Mouse (Mus musculus) MEL (cell line): ENCODE measurements around the gene Htr6. TPM values are rescaled to one million over a fixed set of nuclear protein-coding genes. Genes with fewer than 3 reads are reported as not detected.

ENCODE experiments used
- DNase-seq: peaks from one replicate; pipeline ENCODE4 v3.0.0; 2011; ENCODE audit warnings: low read depth, low spot score
- H3K27ac ChIP-seq: 2 replicates; pipeline ENCODE4 v1.5.1; 2012; ENCODE audit warnings: low read depth, mild to moderate bottlenecking, control low read depth, low read length, moderate library complexity; ENCODE audit not compliant: control insufficient read depth
- H3K27me3 ChIP-seq, 2 experiments: fragments of 150-350 bp in 1 of 2; sonication (generic) in 1 of 2; 2 replicates each; pipeline ENCODE4 v1.6.1; 2012; ENCODE audit warnings: low read length in 2 of 2, mild to moderate bottlenecking in 2 of 2, improper control_type of control experiment in 1 of 2, moderate library complexity in 1 of 2; ENCODE audit not compliant: insufficient read depth in 2 of 2, control insufficient read depth in 1 of 2
- H3K36me3 ChIP-seq, 2 experiments: 2 replicates each; pipeline ENCODE4 v1.6.1; 2012 to 2014; ENCODE audit warnings: low read length in 2 of 2, improper control_type of control experiment in 1 of 2, inconsistent platforms in 1 of 2, mild to moderate bottlenecking in 1 of 2; ENCODE audit not compliant: insufficient read depth in 2 of 2, control insufficient read depth in 1 of 2
- H3K4me1 ChIP-seq, 2 experiments: fragments of 150-350 bp in 1 of 2; sonication (generic) in 1 of 2; 2 replicates each; pipeline ENCODE4 v1.6.1; 2012; ENCODE audit warnings: low read length in 2 of 2, improper control_type of control experiment in 1 of 2, mild to moderate bottlenecking in 1 of 2; ENCODE audit not compliant: insufficient read depth in 2 of 2, control insufficient read depth in 1 of 2
- H3K4me3 ChIP-seq, 2 experiments: fragments of 150-350 bp in 1 of 2; sonication (generic) in 1 of 2; 2 replicates each; pipeline ENCODE4 v1.5.1; 2012; ENCODE audit warnings: low read depth in 2 of 2, low read length in 2 of 2, mild to moderate bottlenecking in 2 of 2, moderate library complexity in 2 of 2, control low read depth in 1 of 2, improper control_type of control experiment in 1 of 2; ENCODE audit not compliant: control insufficient read depth in 1 of 2, insufficient read depth in 1 of 2
- H3K79me2 ChIP-seq: 2 replicates; pipeline ENCODE4 v1.6.1; 2012; ENCODE audit warnings: mild to moderate bottlenecking, low read length, moderate library complexity; ENCODE audit not compliant: control insufficient read depth, poor library complexity, insufficient read depth
- H3K9ac ChIP-seq: 2 replicates; pipeline ENCODE4 v1.6.1; 2012; ENCODE audit warnings: low read depth, mild to moderate bottlenecking, control low read depth, low read length, moderate library complexity; ENCODE audit not compliant: control insufficient read depth, poor library complexity, severe bottlenecking
- H3K9me3 ChIP-seq: fragments of 150-350 bp; sonication (generic); replicated peaks from 2 replicates; pipeline ENCODE4 v1.6.1; 2012; ENCODE audit warnings: mild to moderate bottlenecking, low read length, improper control_type of control experiment, moderate library complexity; ENCODE audit not compliant: insufficient read depth
- CHD1 ChIP-seq: IDR thresholded peaks from 2 replicates; pipeline ENCODE4 v1.6.1; 2012; ENCODE audit warnings: low read depth, mild to moderate bottlenecking, inconsistent platforms, low read length, improper control_type of control experiment
- CHD2 ChIP-seq: IDR thresholded peaks from 2 replicates; pipeline ENCODE4 v1.6.1; 2011; ENCODE audit warnings: low read length, improper control_type of control experiment
- CTCF ChIP-seq, 3 experiments: IDR thresholded peaks in 2 of 3; conservative IDR thresholded peaks in 1 of 3; 2 replicates each; pipeline ENCODE4 v1.5.1; 2011 to 2012; ENCODE audit warnings: low read length in 3 of 3, low read depth in 2 of 3, mild to moderate bottlenecking in 2 of 3, improper control_type of control experiment in 1 of 3, inconsistent platforms in 1 of 3, mixed read lengths in 1 of 3, moderate library complexity in 1 of 3; ENCODE audit not compliant: control insufficient read depth in 1 of 3, insufficient read depth in 1 of 3, poor library complexity in 1 of 3, severe bottlenecking in 1 of 3
- E2F4 ChIP-seq: IDR thresholded peaks from 2 replicates; pipeline ENCODE4 v1.6.1; 2011; ENCODE audit warnings: low read depth, low read length, improper control_type of control experiment, borderline replicate concordance
- ELF1 ChIP-seq: IDR thresholded peaks from 2 replicates; pipeline ENCODE4 v1.6.1; 2014; ENCODE audit warnings: low read depth, mild to moderate bottlenecking, inconsistent platforms, low read length, improper control_type of control experiment, moderate library complexity
- EP300 ChIP-seq, 2 experiments: IDR thresholded peaks; 2 replicates each; pipeline ENCODE4 v1.6.1; 2011; ENCODE audit warnings: improper control_type of control experiment in 2 of 2, low read length in 2 of 2, low read depth in 1 of 2, mild to moderate bottlenecking in 1 of 2
- ETS1 ChIP-seq: IDR thresholded peaks from 2 replicates; pipeline ENCODE4 v1.6.1; 2012; ENCODE audit warnings: low read depth, mild to moderate bottlenecking, inconsistent platforms, low read length, improper control_type of control experiment, moderate library complexity
- GATA1 ChIP-seq: IDR thresholded peaks from 2 replicates; pipeline ENCODE4 v1.6.1; 2011; ENCODE audit warnings: low read depth, low read length, improper control_type of control experiment
- JUND ChIP-seq: IDR thresholded peaks from 2 replicates; pipeline ENCODE4 v1.6.1; 2011; ENCODE audit warnings: low read depth, mild to moderate bottlenecking, improper control_type of control experiment, low read length
- KAT2A ChIP-seq: conservative IDR thresholded peaks from 2 replicates; pipeline ENCODE4 v1.6.1; 2012; ENCODE audit warnings: low read depth, low read length, improper control_type of control experiment, inconsistent platforms
- MAZ ChIP-seq: IDR thresholded peaks from 2 replicates; pipeline ENCODE4 v1.6.1; 2012; ENCODE audit warnings: low read depth, mild to moderate bottlenecking, inconsistent platforms, low read length, improper control_type of control experiment
- MEF2A ChIP-seq: IDR thresholded peaks from 2 replicates; pipeline ENCODE4 v1.6.1; 2014; ENCODE audit warnings: low read depth, mild to moderate bottlenecking, inconsistent platforms, low read length, improper control_type of control experiment; ENCODE audit not compliant: poor library complexity, insufficient replicate concordance, severe bottlenecking; ENCODE audit errors: extremely low read depth
- MXI1 ChIP-seq: IDR thresholded peaks from 2 replicates; pipeline ENCODE4 v1.6.1; 2011; ENCODE audit warnings: mild to moderate bottlenecking, low read depth, low read length, improper control_type of control experiment
- MYC ChIP-seq: IDR thresholded peaks from 2 replicates; pipeline ENCODE4 v1.6.1; 2011; ENCODE audit warnings: low read depth, mild to moderate bottlenecking, low read length, improper control_type of control experiment, moderate library complexity
- NELFE ChIP-seq: IDR thresholded peaks from 2 replicates; pipeline ENCODE4 v1.6.1; 2011; ENCODE audit warnings: low read depth, low read length, improper control_type of control experiment
- NRF1 ChIP-seq: IDR thresholded peaks from 2 replicates; pipeline ENCODE4 v1.6.1; 2014; ENCODE audit warnings: low read depth, mild to moderate bottlenecking, inconsistent platforms, low read length, improper control_type of control experiment, moderate library complexity; ENCODE audit not compliant: poor library complexity, insufficient read depth, severe bottlenecking
- POLR2AphosphoS2 ChIP-seq: IDR thresholded peaks from 2 replicates; pipeline ENCODE4 v1.6.1; 2011; ENCODE audit warnings: low read length, improper control_type of control experiment
- POLR2AphosphoS5 ChIP-seq: IDR thresholded peaks from 2 replicates; pipeline ENCODE4 v1.6.1; 2012; ENCODE audit warnings: low read depth, borderline replicate concordance, mild to moderate bottlenecking, inconsistent platforms, low read length, moderate library complexity, mixed read lengths
- RAD21 ChIP-seq: IDR thresholded peaks from 2 replicates; pipeline ENCODE4 v1.6.1; 2011; ENCODE audit warnings: mild to moderate bottlenecking, low read depth, low read length, improper control_type of control experiment
- SMC3 ChIP-seq: IDR thresholded peaks from 2 replicates; pipeline ENCODE4 v1.6.1; 2011; ENCODE audit warnings: low read depth, low read length, improper control_type of control experiment
- TBP ChIP-seq: IDR thresholded peaks from 2 replicates; pipeline ENCODE4 v1.8.0; 2011; ENCODE audit warnings: low read depth, low read length, improper control_type of control experiment
- TCF12 ChIP-seq: IDR thresholded peaks from 2 replicates; pipeline ENCODE4 v1.6.1; 2014; ENCODE audit warnings: low read depth, mild to moderate bottlenecking, inconsistent platforms, low read length, improper control_type of control experiment, moderate library complexity
- UBTF ChIP-seq: IDR thresholded peaks from 2 replicates; pipeline ENCODE4 v1.6.1; 2012; ENCODE audit warnings: low read depth, mild to moderate bottlenecking, inconsistent platforms, low read length, improper control_type of control experiment, moderate library complexity, borderline replicate concordance; ENCODE audit not compliant: insufficient read depth
- USF2 ChIP-seq, 2 experiments: IDR thresholded peaks; 2 replicates each; pipeline ENCODE4 v1.6.1; 2011 to 2012; ENCODE audit warnings: improper control_type of control experiment in 2 of 2, low read length in 2 of 2, borderline replicate concordance in 1 of 2, inconsistent platforms in 1 of 2, low read depth in 1 of 2, mild to moderate bottlenecking in 1 of 2; ENCODE audit not compliant: insufficient read depth in 1 of 2
- ZC3H11A ChIP-seq: IDR thresholded peaks from 2 replicates; pipeline ENCODE4 v1.6.1; 2012; ENCODE audit warnings: low read depth, mild to moderate bottlenecking, inconsistent platforms, low read length, improper control_type of control experiment
- ZKSCAN1 ChIP-seq: IDR thresholded peaks from 2 replicates; pipeline ENCODE4 v1.6.1; 2012; ENCODE audit warnings: low read depth, mild to moderate bottlenecking, inconsistent platforms, low read length, improper control_type of control experiment, moderate library complexity
- polyA plus RNA-seq, 2 experiments: library from polyadenylated mRNA; stranded (reverse) in 1 of 2; unstranded in 1 of 2; fragments of >175 nt in 1 of 2; fragments of >200 nt in 1 of 2; gene quantifications; 2 replicates each; pipeline versions ENCODE4 v1.2.1 to v1.2.4; 2012; ENCODE audit warnings: low replicate concordance in 2 of 2, low read depth in 1 of 2; ENCODE audit not compliant: insufficient read length in 2 of 2, insufficient read depth in 1 of 2, missing spikeins in 1 of 2
- total RNA-seq: library from RNA; depleted of rRNA; stranded (reverse); fragments of 300-350 nt; gene quantifications from 2 replicates; pipeline ENCODE4 v1.2.3, GENCODE M21; 2012

The Htr6 gene
- total and polyA plus RNA-seq, 3 experiments: 0.08 TPM; not detected in 2

GRCm38 (mm10) chr4:139055336-139055735 is 20.0 kb downstream of the Htr6 start:
- Histone ChIP-seq H3K79me2 (no peaks in the 10 kb centered on the region), H3K36me3 (no peaks in the 10 kb centered on the region), H3K9ac (no peak overlapping the region), H3K27me3 (no peaks in the 10 kb centered on the region), H3K9me3 (no peaks in the 10 kb centered on the region), H3K4me3 (no peak overlapping the region), H3K4me1 (no peaks in the 10 kb centered on the region), H3K27ac (no peak overlapping the region)
- DNase-seq: no peak
- TF ChIP-seq CHD1 (no peak), KAT2A (no peak), POLR2AphosphoS5 (no peak), ELF1 (no peak), SMC3 (no peak), MEF2A (no peak), USF2 (IDR thresholded peaks at IDR 0.05; ENCODE audit: borderline replicate concordance in 1 of 2, insufficient read depth in 1 of 2, low read depth in 1 of 2, low read length in 2 of 2) (no peak), GATA1 (no peak), JUND (no peak), MYC (no peak), EP300 (IDR thresholded peaks at IDR 0.05; ENCODE audit: low read depth in 1 of 2, low read length in 2 of 2) (no peak), ZC3H11A (no peak), CTCF (IDR thresholded peaks at IDR 0.05 in 2 of 3, conservative IDR thresholded peaks at IDR 0.05 in 1 of 3; ENCODE audit: control insufficient read depth in 1 of 3, insufficient read depth in 1 of 3, low read depth in 2 of 3, low read length in 3 of 3, poor library complexity in 1 of 3, severe bottlenecking in 1 of 3) (no peak), NRF1 (no peak), NELFE (no peak), TBP (no peak), E2F4 (no peak)

DNA sequence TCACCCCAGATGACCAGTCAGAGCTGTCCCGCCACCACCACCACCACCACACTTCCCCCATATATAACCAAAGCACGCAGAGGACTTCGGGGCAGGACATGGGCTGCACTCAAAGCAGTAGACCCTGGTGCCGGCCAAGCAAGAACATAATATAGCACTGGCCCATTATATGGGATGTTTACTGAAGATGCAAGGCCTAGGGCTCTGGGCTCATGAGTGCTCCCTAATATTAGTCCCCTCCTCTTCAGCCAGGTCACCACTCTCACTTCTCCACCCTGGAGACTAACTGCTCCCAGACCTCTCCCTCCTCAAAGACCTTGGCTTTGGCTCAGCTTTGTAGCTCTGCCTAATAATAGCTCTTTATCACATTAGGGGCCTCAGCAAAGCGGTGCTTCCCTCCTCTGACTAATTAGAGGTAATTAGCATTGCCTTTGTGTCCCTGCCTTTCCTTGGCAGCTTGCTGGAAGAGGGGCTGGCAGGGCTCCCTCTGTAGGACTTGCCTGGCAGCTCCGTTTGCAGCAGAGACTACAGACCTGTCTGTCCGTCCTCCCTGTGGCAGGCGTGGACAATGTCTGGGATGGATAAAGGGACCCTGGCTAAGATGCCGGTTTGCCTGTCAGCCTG is 21.0 kb downstream of the Htr6 start:
- TF ChIP-seq MAZ (no peak), RAD21 (no peak), CHD2 (no peak), ZKSCAN1 (no peak), UBTF (no peak), TCF12 (no peak), POLR2AphosphoS2 (no peak), E2F4 (no peak), MXI1 (no peak), ETS1 (no peak)
- Histone ChIP-seq H3K27me3 (no peaks in the 10 kb centered on the region), H3K36me3 (no peaks in the 10 kb centered on the region), H3K27ac (no peak overlapping the region), H3K9me3 (no peaks in the 10 kb centered on the region), H3K4me3 (no peak overlapping the region), H3K79me2 (no peaks in the 10 kb centered on the region), H3K9ac (no peak overlapping the region), H3K4me1 (no peaks in the 10 kb centered on the region)
- no peak for DNase-seq
